Mouse (Mus musculus) forebrain, embryonic 10.5 days (tissue): ENCODE data around the gene Pax7. TPM values are rescaled to one million over a fixed set of nuclear protein-coding genes. Genes with fewer than 3 reads are reported as not detected.

Experiments used
- DNase-seq: peaks from one replicate; pipeline ENCODE4 v3.0.0-alpha.2; 2017; ENCODE audit warnings: low spot score; ENCODE audit errors: extremely low spot score
- H3K27ac ChIP-seq: fragments of 300-500 bp; sonication (generic); 2 replicates; pipeline ENCODE4 v1.5.1; 2016; ENCODE audit warnings: mild to moderate bottlenecking
- H3K27me3 ChIP-seq: fragments of 300-500 bp; sonication (generic); 2 replicates; pipeline ENCODE4 v1.6.1; 2016; ENCODE audit warnings: mild to moderate bottlenecking; ENCODE audit not compliant: poor library complexity, severe bottlenecking
- H3K36me3 ChIP-seq: fragments of 300-500 bp; sonication (generic); replicated peaks from 2 replicates; pipeline ENCODE4 v1.6.1; 2016; ENCODE audit warnings: mild to moderate bottlenecking, moderate library complexity
- H3K4me1 ChIP-seq: fragments of 300-500 bp; sonication (generic); 2 replicates; pipeline ENCODE4 v1.6.1; 2016
- H3K4me3 ChIP-seq: fragments of 300-500 bp; sonication (generic); 2 replicates; pipeline ENCODE4 v1.5.1; 2016; ENCODE audit warnings: mild to moderate bottlenecking, moderate library complexity
- H3K9me3 ChIP-seq: fragments of 300-500 bp; sonication (generic); 2 replicates; pipeline ENCODE4 v1.6.1; 2016; ENCODE audit warnings: mild to moderate bottlenecking, moderate library complexity
- WGBS: fragments of 180-500 bp; shearing (Covaris S2); methylation state at CpG from one replicate; pipeline ENCODE4 v1.1.7; 2016; 5-methylcytosine and 5-hydroxymethylcytosine counted together
- polyA plus RNA-seq: library from polyadenylated mRNA; unstranded; fragments of >200 nt; fragmentation: Nextera tagmentation; extraction: Ambion mirVana; gene quantifications from 2 replicates; pipeline ENCODE4 v1.2.1, GENCODE M21; 2016

The Pax7 gene
- polyA plus RNA-seq, 1 experiment from 2014 or later, result 2.4 TPM

GRCm38 (mm10) chr4:139821071-139821470 lies 12.3 kb downstream of the Pax7 start:
- Histone ChIP-seq H3K27me3 (peaks cover 100% of the 10 kb centered on the region), H3K36me3 (no peaks in the 10 kb centered on the region), H3K27ac (peak overlapping the region; percentile 85), H3K4me3 (peak overlapping the region; percentile 45), H3K4me1 (peaks cover 96% of the 10 kb centered on the region), H3K9me3 (no peaks in the 10 kb centered on the region)
- WGBS, result 1% methylated on average over 22 of the region's 22 CpGs
- DNase-seq, result no peak

- peak overlapping the region; percentile 25; the same call in 1 of the 2 replicates for H3K4me3 ChIP-seq
- peaks cover 100% of the 10 kb centered on the region for H3K27me3 ChIP-seq
- H3K27ac ChIP-seq, result no peak overlapping the region
- WGBS, result 2% methylated on average over 9 of the region's 9 CpGs
- no peaks in the 10 kb centered on the region for H3K36me3 ChIP-seq
- H3K9me3 ChIP-seq, result no peaks in the 10 kb centered on the region
- peaks cover 81% of the 10 kb centered on the region for H3K4me1 ChIP-seq
- DNase-seq, result no peak
Observed at GRCm38 (mm10) chr4:139819411-139820030, 13.8 kb downstream of the Pax7 start.

GRCm38 (mm10) chr4:139818163-139818562 lies 15.2 kb downstream of the Pax7 start:
- Histone ChIP-seq H3K4me3 (peak overlapping the region; percentile 6; the same call in 1 of the 2 replicates), H3K9me3 (no peaks in the 10 kb centered on the region), H3K27ac (no peak overlapping the region), H3K27me3 (peaks cover 100% of the 10 kb centered on the region), H3K36me3 (no peaks in the 10 kb centered on the region), H3K4me1 (peaks cover 77% of the 10 kb centered on the region)
- DNase-seq, result peak; percentile 51
- 1% methylated on average over 7 of the region's 7 CpGs for WGBS

- H3K4me3 ChIP-seq, result no peak overlapping the region
- H3K9me3 ChIP-seq, result no peaks in the 10 kb centered on the region
- H3K4me1 ChIP-seq, result peaks cover 75% of the 10 kb centered on the region
- peak overlapping the region; percentile 11; the same call in 1 of the 2 replicates for H3K27ac ChIP-seq
- H3K27me3 ChIP-seq, result peaks cover 100% of the 10 kb centered on the region
- WGBS, result 12% methylated on average over 9 of the region's 9 CpGs
- H3K36me3 ChIP-seq, result no peaks in the 10 kb centered on the region
- DNase-seq, result no peak
Observed at GRCm38 (mm10) chr4:139813371-139813960, 19.9 kb downstream of the Pax7 start.

GRCm38 (mm10) chr4:139811901-139812300 lies 21.4 kb downstream of the Pax7 start:
- peaks cover 74% of the 10 kb centered on the region for H3K4me1 ChIP-seq
- H3K27ac ChIP-seq, result peak overlapping the region; percentile 82
- 0 out of 2 replicates have a peak overlapping the region, but pooled peaks have one; percentile 32 for H3K4me3 ChIP-seq
- H3K9me3 ChIP-seq, result no peaks in the 10 kb centered on the region
- no peaks in the 10 kb centered on the region for H3K36me3 ChIP-seq
- 39% methylated on average over 4 of the region's 4 CpGs for WGBS
- peaks cover 98% of the 10 kb centered on the region for H3K27me3 ChIP-seq
- no peak for DNase-seq

GRCm38 (mm10) chr4:139811475-139811874 lies 21.9 kb downstream of the Pax7 start:
- no peaks in the 10 kb centered on the region for H3K36me3 ChIP-seq
- peak overlapping the region; percentile 82 for H3K27ac ChIP-seq
- no peaks in the 10 kb centered on the region for H3K9me3 ChIP-seq
- peaks cover 74% of the 10 kb centered on the region for H3K4me1 ChIP-seq
- peak overlapping the region; percentile 32; the same call in 1 of the 2 replicates for H3K4me3 ChIP-seq
- WGBS, result 7% methylated on average over 5 of the region's 5 CpGs
- peaks cover 98% of the 10 kb centered on the region for H3K27me3 ChIP-seq
- DNase-seq, result no peak

DNA sequence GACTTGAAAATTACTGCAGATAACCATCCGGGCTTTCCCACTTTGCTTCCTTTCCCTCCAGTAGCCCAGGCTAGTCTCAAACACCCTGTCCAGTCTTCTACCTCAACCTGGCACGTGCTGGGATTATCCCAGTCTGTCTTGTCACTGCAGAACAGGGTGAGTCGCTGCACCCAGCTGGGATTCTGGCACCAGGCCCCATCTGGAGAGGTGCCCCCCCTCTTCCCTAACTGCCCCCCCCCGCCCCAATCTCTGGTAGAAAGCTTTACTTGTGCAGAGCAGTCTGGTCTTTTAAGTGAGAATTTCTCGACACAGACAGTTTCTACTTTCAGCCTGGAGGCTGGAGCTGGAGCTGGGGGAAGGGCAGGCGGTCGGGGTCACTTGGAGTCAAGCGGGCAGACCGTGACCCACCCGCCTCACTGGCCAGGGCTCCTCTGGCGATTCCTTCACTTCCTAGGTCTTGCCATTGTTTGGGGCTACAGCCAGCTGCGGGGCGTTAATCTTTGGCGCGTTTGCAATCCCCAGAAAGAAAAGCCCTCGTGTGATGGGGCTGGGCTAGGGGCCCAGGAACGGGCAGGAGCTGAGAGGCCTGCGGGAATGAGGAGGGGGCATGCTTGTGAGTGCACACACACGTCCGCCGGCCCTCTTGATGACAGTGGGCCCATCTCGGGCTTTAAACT lies 22.4 kb downstream of the Pax7 start:
- peaks cover 79% of the 10 kb centered on the region for H3K4me1 ChIP-seq
- WGBS, result 1% methylated on average over 22 of the region's 22 CpGs
- H3K27ac ChIP-seq, result peak overlapping the region; percentile 82
- H3K27me3 ChIP-seq, result peaks cover 98% of the 10 kb centered on the region
- DNase-seq, result peak; percentile 77
- no peaks in the 10 kb centered on the region for H3K36me3 ChIP-seq
- H3K4me3 ChIP-seq, result peak overlapping the region; percentile 32
- no peaks in the 10 kb centered on the region for H3K9me3 ChIP-seq

GRCm38 (mm10) chr4:139809381-139809820 lies 23.9 kb downstream of the Pax7 start:
- Histone ChIP-seq H3K4me1 (peaks cover 94% of the 10 kb centered on the region), H3K36me3 (no peaks in the 10 kb centered on the region), H3K27me3 (peaks cover 98% of the 10 kb centered on the region), H3K9me3 (no peaks in the 10 kb centered on the region), H3K4me3 (no peak overlapping the region), H3K27ac (peak overlapping the region; percentile 57; the same call in 1 of the 2 replicates)
- WGBS, result 7% methylated on average over 7 of the region's 7 CpGs
- DNase-seq, result no peak

DNA sequence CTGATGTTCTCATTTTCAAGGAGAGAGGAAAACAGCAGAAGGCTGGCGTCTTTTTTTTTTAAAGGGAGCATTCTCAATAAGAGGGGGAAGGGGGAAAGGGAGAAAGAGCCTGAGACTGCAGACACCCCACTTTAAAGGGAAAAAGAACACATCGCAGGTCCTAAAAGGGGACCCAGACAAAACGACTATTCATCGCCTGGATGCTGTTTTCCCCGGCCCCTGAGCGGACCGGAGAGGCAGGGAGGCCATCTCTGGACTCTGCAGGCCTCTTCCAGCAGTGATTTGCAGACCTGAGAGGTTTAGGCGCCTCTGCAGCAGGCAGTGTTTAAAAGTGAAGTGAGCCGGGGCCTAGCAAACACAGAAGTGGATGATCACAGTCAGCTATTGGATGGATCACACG lies 25.5 kb downstream of the Pax7 start:
- Histone ChIP-seq H3K9me3 (no peaks in the 10 kb centered on the region), H3K27ac (peak overlapping the region; percentile 76), H3K36me3 (no peaks in the 10 kb centered on the region), H3K4me3 (peak overlapping the region; percentile 34; the same call in 1 of the 2 replicates), H3K4me1 (peaks cover 90% of the 10 kb centered on the region), H3K27me3 (peaks cover 98% of the 10 kb centered on the region)
- 5% methylated on average over 10 of the region's 10 CpGs for WGBS
- DNase-seq, result no peak

- no peaks in the 10 kb centered on the region for H3K36me3 ChIP-seq
- H3K4me1 ChIP-seq, result peaks cover 91% of the 10 kb centered on the region
- H3K27me3 ChIP-seq, result peaks cover 98% of the 10 kb centered on the region
- WGBS, result 1% methylated on average over 14 of the region's 14 CpGs
- peak overlapping the region; percentile 34 for H3K4me3 ChIP-seq
- no peaks in the 10 kb centered on the region for H3K9me3 ChIP-seq
- DNase-seq, result peak; percentile 57
- peak overlapping the region; percentile 76 for H3K27ac ChIP-seq
Observed at GRCm38 (mm10) chr4:139807191-139807808, 26.0 kb downstream of the Pax7 start.

GRCm38 (mm10) chr4:139804896-139805295 lies 28.4 kb downstream of the Pax7 start:
- WGBS, result 83% methylated on average over 8 of the region's 8 CpGs
- Histone ChIP-seq H3K36me3 (no peaks in the 10 kb centered on the region), H3K4me3 (no peak overlapping the region), H3K27ac (no peak overlapping the region), H3K27me3 (peaks cover 98% of the 10 kb centered on the region), H3K4me1 (peaks cover 81% of the 10 kb centered on the region), H3K9me3 (no peaks in the 10 kb centered on the region)
- no peak for DNase-seq

DNA sequence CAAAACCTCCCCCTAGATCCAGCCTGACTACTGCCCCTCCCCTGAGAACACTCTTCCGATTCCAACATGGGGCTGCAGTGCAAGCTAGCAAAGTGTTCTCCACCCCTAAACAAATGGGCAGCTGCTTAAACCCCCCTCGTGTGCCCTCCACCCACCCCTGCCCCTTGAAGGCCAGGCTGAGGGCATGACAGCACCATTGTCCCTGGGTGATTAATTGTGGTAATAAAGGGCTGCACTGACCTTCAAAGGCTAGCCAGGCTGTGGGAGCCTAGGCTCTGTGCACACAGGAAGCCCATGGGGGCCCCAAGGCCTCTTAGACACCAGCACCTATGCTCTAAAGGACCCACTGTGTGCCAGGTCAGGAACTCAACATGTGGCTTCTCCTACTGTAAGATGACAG lies 29.3 kb downstream of the Pax7 start:
- WGBS, result 54% methylated on average over 2 of the region's 2 CpGs
- no peak overlapping the region for H3K4me3 ChIP-seq
- no peak overlapping the region for H3K27ac ChIP-seq

More for the DNA sequence above, 29.3 kb downstream of the Pax7 start:
- H3K27me3 ChIP-seq, result peaks cover 98% of the 10 kb centered on the region
- H3K4me1 ChIP-seq, result peaks cover 73% of the 10 kb centered on the region
- H3K9me3 ChIP-seq, result no peaks in the 10 kb centered on the region
- no peak for DNase-seq
- H3K36me3 ChIP-seq, result no peaks in the 10 kb centered on the region
